Mouse (Mus musculus) megakaryocyte, embryonic 14.5 days (primary cell): ENCODE data around the gene Nlrp9b.

Source experiments
- FLI1 ChIP-seq: IDR thresholded peaks from 2 replicates; pipeline ENCODE4 v1.6.1; 2012; ENCODE audit warnings: low read length, inconsistent platforms, mixed read lengths
- GATA1 ChIP-seq: IDR thresholded peaks from 3 replicates; pipeline ENCODE4 v1.6.1; 2012; ENCODE audit warnings: mixed read lengths, low read length, inconsistent platforms, borderline replicate concordance

DNA sequence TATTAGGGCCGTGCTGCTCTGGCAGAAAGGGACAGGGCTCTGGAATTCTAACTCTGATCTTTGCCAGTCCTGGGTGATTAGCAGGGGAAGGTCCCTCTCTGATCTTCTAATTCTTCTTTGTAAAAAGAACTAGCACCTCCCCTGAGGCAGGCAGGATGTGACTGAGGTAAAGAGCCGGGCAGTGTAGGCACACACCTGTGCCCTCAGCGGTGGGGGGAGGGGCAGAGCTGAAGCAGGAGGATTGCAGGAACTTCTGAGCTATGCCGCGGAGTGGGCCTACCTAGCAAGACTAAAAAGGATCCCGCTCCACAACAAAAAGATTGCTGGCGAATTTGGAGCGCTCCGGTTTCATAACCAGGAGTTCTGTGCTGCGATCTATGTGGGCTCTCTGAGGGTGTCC lies 41.3 kb upstream of the Nlrp9b start:
- TF ChIP-seq GATA1 (no peak), FLI1 (no peak)
